ENCODE assay signal across 23 mouse cellular contexts in the genomic region with DNA sequence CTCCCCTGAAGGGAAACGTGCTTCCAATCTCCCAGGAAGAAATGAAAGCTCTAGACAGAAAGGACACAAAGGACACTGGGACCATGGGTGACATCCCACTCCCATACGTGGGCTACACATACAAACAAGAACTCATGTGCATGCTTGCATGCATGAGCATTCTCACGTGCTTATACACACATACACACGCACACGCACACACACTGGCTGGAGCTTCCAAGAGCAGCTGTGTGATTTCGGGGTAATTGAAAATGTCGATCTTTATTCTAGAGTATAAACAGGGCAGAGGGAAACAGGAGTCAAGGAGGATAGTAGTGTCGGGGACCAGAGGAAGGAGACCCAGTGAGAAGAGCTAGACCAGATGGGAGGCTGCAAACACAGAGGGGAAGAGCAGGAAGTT. TPM values are rescaled to one million over a fixed set of nuclear protein-coding genes. Genes with fewer than 3 reads are reported as not detected.
DNase-seq lines count a peak whose midpoint lies in the region; ATAC-seq and TF ChIP-seq lines count a peak whose summit lies in the region.
"Had no signal": no experiment of that assay in that cellular context is flagged by ENCODE, and none has a peak within 500 bp of the region (broad histone marks: within the 10 kb centered on the region; RNA-seq: fewer than 3 reads in every experiment).

No protein-coding gene starts in this region.

- H3K4me2 ChIP-seq in forebrain, embryonic 16.5 days (ENCODE audit: low read length) = no peak overlapping the region
- no peak overlapping the region; the same call in 1 of the 2 replicates for H3K4me2 ChIP-seq in stomach, embryonic 14.5 days (replicated peaks; ENCODE audit: low read depth, low read length)
- H3K4me2 ChIP-seq in stomach, postnatal 0 days (replicated peaks; ENCODE audit: low read depth) = no peak overlapping the region
- H3K4me2 ChIP-seq in stomach, embryonic 16.5 days (ENCODE audit: low read depth, low read length) = 0 out of 2 replicates have a peak overlapping the region, but pooled peaks have one; percentile 31

- H3K27ac ChIP-seq in forebrain, embryonic 16.5 days (ENCODE audit: low read length) = no peak overlapping the region
- no peak overlapping the region for H3K27ac ChIP-seq in forebrain, embryonic 10.5 days
- peak overlapping the region; percentile 32; the same call in 1 of the 2 replicates for H3K27ac ChIP-seq in layer of hippocampus, adult 2 months
- H3K27ac ChIP-seq in stomach, embryonic 14.5 days (ENCODE audit: low read length) = no peak overlapping the region
- H3K27ac ChIP-seq in stomach, postnatal 0 days (replicated peaks) = no peak overlapping the region
- H3K27ac ChIP-seq in stomach, embryonic 16.5 days (ENCODE audit: low read length) = peak overlapping the region; percentile 44; the same call in 1 of the 2 replicates
- H3K27ac ChIP-seq: embryonic facial prominence, embryonic 10.5 days; kidney, postnatal 0 days had no signal

- no peaks in the 10 kb centered on the region for H3K27me3 ChIP-seq in forebrain, embryonic 16.5 days (replicated peaks; ENCODE audit: control insufficient read depth, insufficient read depth, low read length)
- peaks cover 22% of the 10 kb centered on the region for H3K27me3 ChIP-seq in forebrain, embryonic 10.5 days (ENCODE audit: poor library complexity, severe bottlenecking)
- H3K27me3 ChIP-seq in stomach, embryonic 14.5 days (ENCODE audit: control insufficient read depth, insufficient read depth, low read length) = no peaks in the 10 kb centered on the region
- H3K27me3 ChIP-seq in stomach, postnatal 0 days (ENCODE audit: control insufficient read depth, insufficient read depth, low read length) = no peaks in the 10 kb centered on the region
- H3K27me3 ChIP-seq in stomach, embryonic 16.5 days (ENCODE audit: control insufficient read depth, insufficient read depth, low read length) = no peaks in the 10 kb centered on the region

- H3K36me3 ChIP-seq in forebrain, embryonic 16.5 days (ENCODE audit: control insufficient read depth, insufficient read depth) = no peaks in the 10 kb centered on the region
- H3K36me3 ChIP-seq in forebrain, embryonic 10.5 days (replicated peaks) = no peaks in the 10 kb centered on the region
- no peaks in the 10 kb centered on the region for H3K36me3 ChIP-seq in stomach, embryonic 14.5 days (ENCODE audit: control insufficient read depth, insufficient read depth, low read length)
- H3K36me3 ChIP-seq in stomach, postnatal 0 days (ENCODE audit: control insufficient read depth, insufficient read depth, low read length) = no peaks in the 10 kb centered on the region
- no peaks in the 10 kb centered on the region for H3K36me3 ChIP-seq in stomach, embryonic 16.5 days (ENCODE audit: control insufficient read depth, insufficient read depth, low read length)
- H3K36me3 ChIP-seq: embryonic facial prominence, embryonic 10.5 days had no signal

- TF ChIP-seq EP300 in stomach, postnatal 0 days (optimal IDR thresholded peaks at IDR 0.05) = no peak

- 0 out of 2 replicates have a peak, but pooled peaks have one; percentile 16 for ATAC-seq in forebrain, embryonic 16.5 days
- 0 out of 2 replicates have a peak, but pooled peaks have one; percentile 8 for ATAC-seq in stomach, embryonic 14.5 days (ENCODE audit: insufficient number of reproducible peaks, insufficient read depth, low FRiP score, low read depth)
- no peak for ATAC-seq in stomach, postnatal 0 days (ENCODE audit: low FRiP score, low TSS enrichment)
- ATAC-seq in stomach, embryonic 16.5 days (ENCODE audit: insufficient read depth, low FRiP score) = no peak

- no peak for DNase-seq in forebrain, embryonic 10.5 days (ENCODE audit: extremely low spot score, low spot score)
- no peak for DNase-seq in layer of hippocampus, adult 2 months (ENCODE audit: low spot score in 2 of 2)
- no peak for DNase-seq in layer of hippocampus, postnatal 10 days (ENCODE audit: low spot score in 2 of 2)
- DNase-seq in stomach, postnatal 0 days (ENCODE audit: low spot score) = no peak
- no peak for DNase-seq in B cell, adult 2 months
- DNase-seq: cerebellum, adult 8-10 months; kidney, adult 18-20 months; liver; lung, postnatal 14 days; right cerebral cortex, postnatal 14 days; spleen, adult 18-20 months had no signal

- peaks cover 24% of the 10 kb centered on the region for H3K4me1 ChIP-seq in forebrain, embryonic 16.5 days (replicated peaks; ENCODE audit: control insufficient read depth, insufficient read depth, low read length)
- H3K4me1 ChIP-seq in forebrain, embryonic 10.5 days = peaks cover 16% of the 10 kb centered on the region
- H3K4me1 ChIP-seq in stomach, embryonic 14.5 days (ENCODE audit: control insufficient read depth, insufficient read depth, low read length) = peaks cover 23% of the 10 kb centered on the region
- H3K4me1 ChIP-seq in stomach, postnatal 0 days (replicated peaks; ENCODE audit: control insufficient read depth, insufficient read depth) = no peaks in the 10 kb centered on the region
- peaks cover 13% of the 10 kb centered on the region for H3K4me1 ChIP-seq in stomach, embryonic 16.5 days (ENCODE audit: control insufficient read depth, insufficient read depth, low read length)

- H3K9ac ChIP-seq in forebrain, embryonic 16.5 days (replicated peaks; ENCODE audit: low read depth, low read length) = no peak overlapping the region
- H3K9ac ChIP-seq in stomach, embryonic 14.5 days (replicated peaks; ENCODE audit: low read depth, low read length) = no peak overlapping the region
- no peak overlapping the region for H3K9ac ChIP-seq in stomach, postnatal 0 days (ENCODE audit: low read length)
- H3K9ac ChIP-seq in stomach, embryonic 16.5 days (ENCODE audit: low read length) = peak overlapping the region; percentile 23; the same call in 1 of the 2 replicates

- no peak overlapping the region for H3K4me3 ChIP-seq in forebrain, embryonic 16.5 days (replicated peaks; ENCODE audit: low read length)
- H3K4me3 ChIP-seq in forebrain, embryonic 10.5 days = no peak overlapping the region
- no peak overlapping the region for H3K4me3 ChIP-seq in layer of hippocampus, adult 2 months
- H3K4me3 ChIP-seq in stomach, embryonic 14.5 days (ENCODE audit: low read depth, low read length) = no peak overlapping the region
- no peak overlapping the region for H3K4me3 ChIP-seq in stomach, postnatal 0 days (ENCODE audit: low read depth, low read length)
- no peak overlapping the region for H3K4me3 ChIP-seq in stomach, embryonic 16.5 days (replicated peaks; ENCODE audit: low read length)
- H3K4me3 ChIP-seq: embryonic facial prominence, embryonic 10.5 days had no signal

- H3K9me3 ChIP-seq in forebrain, embryonic 16.5 days (ENCODE audit: control insufficient read depth, low read length) = no peaks in the 10 kb centered on the region
- no peaks in the 10 kb centered on the region for H3K9me3 ChIP-seq in forebrain, embryonic 10.5 days
- H3K9me3 ChIP-seq in stomach, embryonic 14.5 days (ENCODE audit: control insufficient read depth, low read depth, low read length) = no peaks in the 10 kb centered on the region
- H3K9me3 ChIP-seq in stomach, postnatal 0 days (ENCODE audit: control insufficient read depth, low read length) = no peaks in the 10 kb centered on the region
- no peaks in the 10 kb centered on the region for H3K9me3 ChIP-seq in stomach, embryonic 16.5 days (replicated peaks; ENCODE audit: control insufficient read depth, low read length)
- H3K9me3 ChIP-seq: embryonic facial prominence, embryonic 10.5 days had no signal

- no peak for TF ChIP-seq CTCF in layer of hippocampus, adult 2 months (conservative IDR thresholded peaks at IDR 0.05)
- TF ChIP-seq CTCF in stomach, postnatal 0 days (IDR thresholded peaks at IDR 0.05; ENCODE audit: low read depth) = no peak

- 51% methylated on average over 8 of the region's 8 CpGs for WGBS in forebrain, embryonic 16.5 days
- WGBS in forebrain, embryonic 10.5 days = 84% methylated on average over 8 of the region's 8 CpGs
- WGBS in stomach, embryonic 14.5 days = 43% methylated on average over 8 of the region's 8 CpGs
- 40% methylated on average over 8 of the region's 8 CpGs for WGBS in stomach, postnatal 0 days
- 43% methylated on average over 8 of the region's 8 CpGs for WGBS in stomach, embryonic 16.5 days

RNA-seq across cellular contexts. Expression of gene Odf3l1, which starts 19.8 kb away (rescaled TPM):
- not detected in 2 replicates for polyA plus RNA-seq in forebrain, embryonic 16.5 days (2015; fragmentation: Nextera tagmentation; extraction: Ambion mirVana)
- not detected in 2 replicates for polyA plus RNA-seq in forebrain, embryonic 10.5 days (2016; fragmentation: Nextera tagmentation; extraction: Ambion mirVana)
- total RNA-seq in layer of hippocampus, adult 2 months (2021) = not detected
- total RNA-seq in layer of hippocampus, postnatal 10 days (2021) = under 1 TPM in 1 of 2 experiments, not detected in 1; 0.34 TPM
- 1.7 and 1.9 TPM in 2 replicates for polyA plus RNA-seq in stomach, embryonic 14.5 days (2014; fragmentation: Nextera tagmentation; extraction: Ambion mirVana)
- polyA plus RNA-seq in stomach, postnatal 0 days (2015; fragmentation: Nextera tagmentation; extraction: Ambion mirVana) = 0.57 and 0.71 TPM in 2 replicates
- 1.2 and 1.3 TPM in 2 replicates for polyA plus RNA-seq in stomach, embryonic 16.5 days (2015; fragmentation: Nextera tagmentation; extraction: Ambion mirVana)
- total RNA-seq: heart, adult 18-20 months; heart, postnatal 36 days; left cerebral cortex, postnatal 25 days; megakaryocyte, adult 5-6 weeks; monocyte, adult 5-6 weeks; neutrophil, adult 5-6 weeks had no signal
- polyA plus RNA-seq: embryonic facial prominence, embryonic 10.5 days; liver, embryonic 16.5 days had no signal

RNA-seq across cellular contexts. Expression of gene Cspg4, which starts 20.2 kb away (rescaled TPM):
- 7.2 and 8.0 TPM in 2 replicates for polyA plus RNA-seq in forebrain, embryonic 16.5 days (2015; fragmentation: Nextera tagmentation; extraction: Ambion mirVana)
- polyA plus RNA-seq in forebrain, embryonic 10.5 days (2016; fragmentation: Nextera tagmentation; extraction: Ambion mirVana) = 0.88 and 1.1 TPM in 2 replicates
- 10 to 100 TPM; 17.4 to 18.4 TPM for total RNA-seq in layer of hippocampus, adult 2 months (2021)
- 10 to 100 TPM; 37.0 to 37.5 TPM for total RNA-seq in layer of hippocampus, postnatal 10 days (2021)
- 16.1 and 17.5 TPM in 2 replicates for polyA plus RNA-seq in stomach, embryonic 14.5 days (2014; fragmentation: Nextera tagmentation; extraction: Ambion mirVana)
- polyA plus RNA-seq in stomach, postnatal 0 days (2015; fragmentation: Nextera tagmentation; extraction: Ambion mirVana) = 7.8 and 9.0 TPM in 2 replicates
- 24.0 and 28.1 TPM in 2 replicates for polyA plus RNA-seq in stomach, embryonic 16.5 days (2015; fragmentation: Nextera tagmentation; extraction: Ambion mirVana)
- total RNA-seq: megakaryocyte, adult 5-6 weeks; monocyte, adult 5-6 weeks; neutrophil, adult 5-6 weeks had no signal

RNA-seq across cellular contexts. Expression of gene Lingo1, which starts 48.4 kb away (rescaled TPM):
- 39.0 and 45.0 TPM in 2 replicates for polyA plus RNA-seq in forebrain, embryonic 16.5 days (2015; fragmentation: Nextera tagmentation; extraction: Ambion mirVana)
- 0.74 and 0.77 TPM in 2 replicates for polyA plus RNA-seq in forebrain, embryonic 10.5 days (2016; fragmentation: Nextera tagmentation; extraction: Ambion mirVana)
- 100 to 1,000 TPM; 249 to 268 TPM for total RNA-seq in layer of hippocampus, adult 2 months (2021)
- total RNA-seq in layer of hippocampus, postnatal 10 days (2021) = 100 to 1,000 TPM; 285 to 307 TPM
- polyA plus RNA-seq in stomach, embryonic 14.5 days (2014; fragmentation: Nextera tagmentation; extraction: Ambion mirVana) = 3.0 and 3.5 TPM in 2 replicates
- polyA plus RNA-seq in stomach, postnatal 0 days (2015; fragmentation: Nextera tagmentation; extraction: Ambion mirVana) = 0.99 and 1.2 TPM in 2 replicates
- 1.8 and 3.2 TPM in 2 replicates for polyA plus RNA-seq in stomach, embryonic 16.5 days (2015; fragmentation: Nextera tagmentation; extraction: Ambion mirVana)
- total RNA-seq: megakaryocyte, adult 5-6 weeks; monocyte, adult 5-6 weeks; neutrophil, adult 5-6 weeks had no signal

Comparison
In these comparisons a context has a peak if more than half of its experiments do, and no peak if none do; other contexts are left out.
1. ATAC-seq: peak in forebrain, embryonic 16.5 days (single experiment) and stomach, embryonic 14.5 days (single experiment); none in stomach, postnatal 0 days (single experiment) and stomach, embryonic 16.5 days (single experiment).
2. H3K27ac ChIP-seq: peak in layer of hippocampus, adult 2 months (single experiment) and stomach, embryonic 16.5 days (single experiment); none in forebrain, embryonic 16.5 days (single experiment), forebrain, embryonic 10.5 days (single experiment), stomach, embryonic 14.5 days (single experiment) and stomach, postnatal 0 days (single experiment).